Mouse (Mus musculus): ENCODE data around the gene 1500011B03Rik.
A peak's percentile ranks its signal among the peaks of the same experiment; 100 is the strongest.

The 1500011B03Rik gene

DNA sequence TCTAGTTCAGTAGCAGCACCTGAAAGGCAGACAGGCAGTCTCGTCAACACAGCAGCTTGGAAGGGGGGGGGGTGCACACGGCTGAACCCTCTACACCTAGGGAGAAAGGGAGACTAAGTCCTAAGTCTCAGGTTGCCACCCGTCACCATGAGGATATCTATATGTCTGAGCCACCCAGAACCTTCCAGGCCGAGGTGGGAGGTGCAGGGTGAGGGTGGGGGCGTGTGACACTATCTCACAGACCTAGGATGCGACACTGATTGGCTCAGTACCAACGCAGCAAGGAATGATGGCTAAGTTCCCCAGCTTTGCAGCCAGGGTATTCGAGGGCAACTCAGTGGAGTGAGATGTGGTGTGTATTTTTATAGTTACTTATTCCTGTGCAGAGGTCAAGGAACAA lies 14.9 kb downstream of the 1500011B03Rik start:
- DNase-seq, result no peak

DNA sequence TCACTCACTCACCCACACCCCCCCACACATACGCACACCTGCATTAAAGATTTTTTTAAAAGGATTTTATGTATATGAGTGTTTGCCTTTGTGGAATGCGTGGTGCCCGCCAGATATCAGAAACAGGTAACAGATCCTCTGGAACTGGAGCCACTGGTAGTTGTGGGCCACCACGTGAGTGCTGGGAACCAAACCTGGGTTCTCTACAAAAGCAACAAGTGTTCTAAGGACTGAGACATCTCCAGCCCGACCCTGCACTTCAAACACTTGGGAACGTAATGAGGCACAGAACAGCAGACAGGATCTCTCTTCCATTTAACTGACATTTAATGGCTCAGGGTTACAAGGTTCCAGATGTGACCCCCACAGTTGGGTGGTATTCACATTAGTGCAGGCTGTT lies 15.4 kb downstream of the 1500011B03Rik start:
- no peak for DNase-seq

DNA sequence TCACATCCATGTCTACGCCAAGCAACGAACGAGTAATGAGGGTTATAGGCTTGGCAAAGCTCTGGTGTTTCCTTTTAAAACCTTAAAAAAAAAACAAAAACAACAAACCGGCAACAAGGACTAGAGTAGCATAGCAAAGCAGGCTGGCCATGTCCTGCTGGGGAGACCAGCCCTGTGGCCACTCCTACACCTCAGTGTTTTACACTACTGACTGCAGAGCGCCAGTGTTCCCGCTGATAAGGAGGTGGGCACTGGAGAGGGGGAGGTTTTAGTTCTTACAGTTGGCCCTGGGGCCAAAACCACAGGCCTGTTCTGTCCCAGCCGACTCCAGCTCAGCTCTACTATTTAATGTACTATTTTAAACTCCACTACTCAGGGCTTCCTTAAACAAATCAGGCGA lies 15.8 kb downstream of the 1500011B03Rik start:
- DNase-seq, result no peak

DNA sequence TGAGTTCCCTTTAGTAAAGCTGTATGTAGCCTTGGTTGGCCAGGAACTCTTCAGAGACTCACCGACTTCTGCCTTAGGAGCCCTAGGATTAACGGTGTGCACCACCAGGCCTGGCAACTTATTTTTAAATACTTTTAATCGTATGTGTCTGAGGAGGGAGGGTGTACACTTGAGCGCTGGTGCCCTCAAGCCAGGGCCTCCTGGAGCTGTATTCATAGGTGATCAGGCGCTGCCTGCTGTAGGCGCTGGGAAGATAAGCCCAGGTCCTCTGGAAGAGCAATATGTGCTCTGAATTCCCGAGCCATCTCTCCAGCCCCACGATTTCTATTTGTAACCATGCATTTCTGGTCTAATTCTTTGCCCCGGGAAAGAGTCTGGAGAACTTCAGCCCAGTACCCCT lies 16.2 kb downstream of the 1500011B03Rik start:
- no peak for DNase-seq

DNA sequence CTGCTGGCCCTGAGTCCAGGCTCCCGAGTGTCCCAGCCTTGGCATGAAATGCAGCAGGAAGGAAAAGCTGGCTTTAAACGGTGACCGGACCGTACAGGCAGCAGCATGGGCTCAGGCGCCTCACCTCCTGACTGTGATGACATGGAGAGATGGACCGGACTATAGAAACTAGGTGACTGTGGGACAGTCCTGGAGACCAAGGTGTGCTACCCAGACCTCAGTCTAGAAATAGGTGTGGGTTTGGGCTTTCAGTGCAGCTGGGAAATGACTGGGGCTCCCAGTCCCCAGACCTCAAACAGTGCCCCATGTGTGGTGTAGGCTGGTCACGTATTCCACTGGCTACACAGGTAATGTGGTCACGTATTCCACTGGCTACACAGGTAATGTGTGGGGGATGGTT lies 16.6 kb downstream of the 1500011B03Rik start:
- no peak for DNase-seq

DNA sequence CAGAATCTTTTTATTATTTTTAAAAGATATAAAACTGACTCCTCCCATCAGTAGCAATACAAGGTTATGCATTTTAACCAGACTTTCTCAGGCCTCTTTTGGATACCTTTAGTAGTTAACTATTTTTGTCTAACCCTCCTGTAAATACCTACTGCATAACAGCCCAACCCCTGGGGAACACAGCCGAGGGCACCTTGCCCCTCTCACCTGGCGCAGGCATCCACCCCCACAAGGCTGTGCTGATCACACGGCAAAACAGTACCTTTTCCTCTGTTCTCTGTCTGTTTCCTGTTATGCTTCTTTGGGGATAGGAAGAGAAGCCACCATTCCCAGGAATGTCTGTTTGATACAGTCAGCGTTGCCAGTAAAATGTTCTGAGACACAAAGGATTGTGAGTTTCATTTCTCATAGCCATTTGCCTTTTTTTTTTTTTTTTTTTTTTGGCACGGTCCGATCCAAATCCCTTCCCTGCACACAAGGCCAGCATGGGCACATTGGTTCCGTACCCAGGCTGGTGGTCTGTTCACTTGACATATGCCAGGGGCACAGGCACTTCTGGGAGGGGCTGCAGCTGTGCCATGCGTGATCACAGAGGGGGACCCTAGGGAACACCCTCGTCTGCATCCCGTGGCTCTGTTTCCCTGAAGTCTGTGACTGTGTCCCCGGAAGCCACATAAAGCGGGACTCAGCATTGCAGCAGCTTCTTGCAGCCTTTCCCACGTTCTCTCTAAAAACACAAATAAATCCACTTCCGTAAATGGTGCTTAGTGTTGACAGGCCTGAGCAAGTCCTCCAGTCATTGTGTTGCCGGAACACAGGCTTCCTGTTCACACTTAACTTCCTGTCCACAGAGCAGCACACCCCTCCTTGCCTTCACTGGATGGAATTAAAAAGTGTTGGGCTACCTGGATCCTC lies 17.6 kb downstream of the 1500011B03Rik start:
- DNase-seq, result no peak

DNA sequence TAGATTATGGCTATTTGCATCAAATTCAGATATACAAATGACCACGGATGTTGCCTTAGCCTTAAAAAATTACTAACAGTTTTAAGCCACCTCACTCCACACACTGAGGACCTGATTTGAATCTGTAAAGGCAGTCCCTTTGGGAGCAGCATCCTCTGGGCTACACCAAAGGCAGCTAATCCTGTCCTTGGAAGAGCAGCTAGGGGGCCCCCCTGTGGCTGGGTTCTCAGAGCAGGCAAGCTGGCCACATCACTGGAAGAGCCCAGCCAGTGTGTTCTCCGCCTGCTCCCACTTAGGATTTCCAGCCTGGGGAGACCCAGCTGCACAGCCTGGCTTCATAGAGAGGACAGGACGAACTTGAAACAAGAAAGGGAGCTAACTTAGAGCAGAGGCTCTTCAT lies 18.3 kb downstream of the 1500011B03Rik start:
- peak; percentile 81 for DNase-seq

DNA sequence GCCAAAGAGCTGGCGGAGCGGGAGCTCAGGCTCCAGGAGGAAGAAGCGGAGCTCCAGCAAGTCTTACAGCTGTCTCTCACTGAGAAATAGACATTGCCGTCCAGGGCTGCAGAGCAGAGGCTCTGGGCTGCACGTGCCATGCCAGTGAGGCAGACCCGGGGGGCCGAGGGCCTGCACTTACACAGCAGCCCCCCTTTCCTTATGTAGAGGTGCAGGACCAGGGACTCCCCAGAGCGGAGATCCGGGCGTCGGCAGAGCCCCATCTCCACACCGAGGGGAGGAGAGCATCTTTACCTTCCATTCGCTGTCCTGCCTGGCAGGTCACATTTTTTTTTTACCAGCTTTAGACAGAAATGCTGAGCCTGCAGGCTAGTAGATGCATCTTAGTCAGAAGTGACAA lies 18.9 kb downstream of the 1500011B03Rik start:
- no peak for DNase-seq

DNA sequence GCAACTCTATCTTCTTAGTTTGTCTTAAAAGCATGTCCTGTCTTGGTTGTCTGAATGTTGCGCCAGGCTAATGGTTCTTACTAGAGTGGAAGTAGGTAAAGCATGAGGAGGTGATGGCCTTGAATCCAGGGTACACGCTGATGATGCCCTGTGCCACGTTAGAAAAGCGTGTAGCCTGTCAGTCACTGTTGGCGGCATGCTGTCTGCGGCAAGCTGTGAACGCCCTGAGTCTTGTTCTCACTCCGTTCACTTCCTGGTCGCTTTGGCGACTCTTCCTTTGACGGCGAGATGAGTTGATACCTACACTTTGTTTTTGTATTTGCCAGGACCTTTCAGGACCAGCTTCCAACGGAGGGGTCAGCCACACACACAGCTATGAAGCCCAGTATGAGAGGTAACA lies 20.0 kb downstream of the 1500011B03Rik start:
- DNase-seq, result no peak

DNA sequence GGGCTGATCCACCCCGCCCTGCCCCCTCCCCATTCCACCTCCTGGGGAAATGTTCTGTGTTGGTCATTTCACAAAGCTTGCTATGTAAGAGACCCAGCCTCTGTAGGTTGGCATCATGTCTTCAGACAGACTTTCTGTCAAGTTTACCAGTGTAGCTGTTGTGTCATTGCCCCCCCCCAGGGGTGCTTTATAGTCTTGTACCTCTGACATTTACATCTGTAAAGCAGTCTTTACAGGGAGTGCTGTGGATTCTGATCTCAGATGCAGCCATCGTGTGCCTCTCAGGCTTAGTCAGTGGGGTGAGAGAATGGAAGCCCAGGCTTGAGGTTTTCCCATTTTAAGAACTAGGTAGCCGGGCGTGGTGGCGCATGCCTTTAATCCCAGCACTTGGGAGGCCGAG lies 21.4 kb downstream of the 1500011B03Rik start:
- DNase-seq, result no peak

DNA sequence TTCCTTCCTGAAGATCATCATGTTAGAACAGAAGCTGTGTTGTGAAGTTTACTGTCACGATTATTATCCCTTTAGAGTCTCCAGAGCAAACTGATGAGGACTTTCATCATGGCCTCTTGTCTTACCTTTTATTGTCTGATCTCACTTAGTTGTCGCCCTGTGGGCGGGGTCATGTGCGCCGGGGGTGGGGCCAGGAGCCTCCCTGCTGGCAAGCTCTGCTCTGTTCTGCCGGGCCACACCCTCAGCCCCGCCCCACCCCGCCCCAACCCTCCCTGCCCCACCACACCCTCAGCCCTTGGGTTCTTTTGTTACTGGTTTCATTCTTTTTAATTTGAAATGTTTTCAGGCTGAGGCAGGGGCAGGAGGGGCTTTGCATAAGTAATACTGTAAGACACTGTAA lies 22.2 kb downstream of the 1500011B03Rik start:
- no peak for DNase-seq

DNA sequence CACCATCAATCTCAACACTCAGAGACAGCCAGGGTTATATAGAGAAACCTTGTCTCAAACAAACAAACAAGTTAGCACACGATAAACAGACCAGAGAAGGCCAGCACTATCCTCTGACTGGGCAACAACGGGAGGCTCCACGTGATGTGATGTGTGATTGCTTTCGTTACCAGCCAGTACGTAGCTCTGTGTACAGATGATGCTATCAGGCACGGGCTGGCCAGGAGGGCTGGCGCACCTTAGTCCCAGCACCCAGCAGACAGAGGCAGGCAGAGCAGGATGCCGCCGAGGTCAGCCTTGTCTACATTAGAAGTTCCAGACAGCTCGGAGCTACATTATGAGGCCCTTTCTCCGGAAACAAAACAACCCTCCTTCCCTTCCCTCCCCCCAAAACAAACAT lies 23.4 kb downstream of the 1500011B03Rik start:
- DNase-seq, result no peak

DNA sequence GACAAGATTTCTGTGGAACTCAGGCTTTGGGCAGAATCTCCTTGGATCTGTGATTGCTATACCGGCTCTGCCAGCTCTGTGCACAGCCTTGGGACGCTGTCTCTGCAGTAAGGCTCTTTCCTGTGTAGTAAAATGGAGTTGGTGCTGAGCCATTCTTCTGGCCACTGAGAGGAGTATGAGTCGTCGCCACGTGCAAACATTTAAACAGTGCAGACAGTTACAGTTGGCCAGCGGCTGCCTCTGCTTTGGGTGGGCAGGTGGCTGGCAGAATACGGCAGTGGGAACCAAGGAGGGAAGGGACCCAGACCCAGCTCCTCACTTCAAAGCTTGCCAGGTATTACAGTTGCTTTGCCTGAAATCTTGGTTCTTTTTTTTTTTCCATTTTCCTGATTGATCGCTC lies 26.0 kb downstream of the 1500011B03Rik start:
- no peak for DNase-seq

DNA sequence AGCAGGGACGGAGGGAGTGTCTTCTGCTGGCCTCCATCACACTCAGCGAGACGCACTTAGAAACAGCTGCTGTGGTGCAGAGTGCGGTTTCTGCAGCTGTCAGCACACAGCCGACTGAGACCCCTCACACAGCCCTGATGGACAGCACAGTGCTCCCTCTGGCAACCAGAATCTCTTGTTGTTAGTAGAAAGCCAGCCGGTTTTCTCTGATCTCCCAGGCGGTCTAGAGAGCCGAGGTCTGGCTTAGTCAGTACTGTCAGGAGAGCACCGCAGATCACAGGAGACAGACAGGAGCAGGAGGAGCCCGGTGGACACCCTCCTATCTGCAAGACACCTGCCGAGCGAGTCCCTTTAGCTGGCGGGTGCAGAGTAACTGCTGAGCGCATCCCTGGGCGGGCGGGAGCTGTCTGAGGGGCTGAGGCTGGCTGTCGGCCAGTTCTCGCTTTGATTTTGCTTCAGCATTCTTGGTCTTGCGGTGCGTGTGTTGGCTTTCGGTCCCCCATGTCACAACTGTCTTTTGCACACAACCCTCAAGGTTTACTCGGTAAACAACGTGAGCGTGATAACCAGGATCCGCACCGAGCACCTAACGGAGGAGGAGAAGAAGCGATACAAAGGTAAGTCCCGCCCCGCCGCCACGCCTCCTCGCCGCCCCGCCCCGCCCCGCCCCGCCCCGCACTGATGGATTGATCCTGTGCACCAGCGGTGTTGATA lies 26.8 kb downstream of the 1500011B03Rik start:
- no peak for DNase-seq

DNA sequence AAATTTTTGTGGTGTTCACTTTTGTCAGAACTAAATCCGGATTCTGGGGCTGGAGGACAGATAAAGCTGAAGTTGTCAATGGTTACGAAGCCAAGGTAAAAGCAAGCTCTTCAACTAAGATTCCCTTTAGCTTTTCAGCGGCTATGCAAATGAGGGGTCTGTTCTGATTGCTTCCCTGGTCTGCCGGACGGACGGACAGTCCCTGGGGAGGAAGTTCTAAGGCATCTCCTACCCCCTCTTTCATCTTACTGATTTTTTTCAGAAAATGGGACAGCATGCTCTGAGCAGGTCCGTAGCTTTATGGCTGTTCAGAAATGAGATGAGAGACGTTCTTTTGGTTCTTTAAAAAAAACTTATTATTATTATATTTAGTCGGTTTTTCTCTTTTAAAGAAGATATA lies 27.6 kb downstream of the 1500011B03Rik start:
- DNase-seq, result no peak

DNA sequence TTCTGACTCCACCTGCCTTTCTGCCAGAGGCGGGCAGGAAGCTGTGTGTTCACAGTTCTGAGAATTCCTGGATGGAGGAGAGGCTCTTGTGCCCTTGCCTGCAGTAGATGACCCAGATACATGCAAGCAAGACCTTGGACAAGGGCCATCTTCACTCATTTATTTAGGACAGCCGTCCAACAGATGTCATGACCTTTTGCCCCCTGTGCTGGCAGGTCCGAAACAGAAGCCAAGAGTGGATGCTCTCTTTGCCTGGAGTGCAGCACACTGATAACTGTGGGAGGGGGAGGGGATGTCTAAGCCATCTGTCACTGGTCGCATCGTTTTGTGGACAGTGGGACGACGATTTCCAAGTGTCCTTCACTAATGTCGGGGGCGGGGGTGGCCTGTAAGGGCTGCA lies 28.0 kb downstream of the 1500011B03Rik start:
- no peak for DNase-seq

DNA sequence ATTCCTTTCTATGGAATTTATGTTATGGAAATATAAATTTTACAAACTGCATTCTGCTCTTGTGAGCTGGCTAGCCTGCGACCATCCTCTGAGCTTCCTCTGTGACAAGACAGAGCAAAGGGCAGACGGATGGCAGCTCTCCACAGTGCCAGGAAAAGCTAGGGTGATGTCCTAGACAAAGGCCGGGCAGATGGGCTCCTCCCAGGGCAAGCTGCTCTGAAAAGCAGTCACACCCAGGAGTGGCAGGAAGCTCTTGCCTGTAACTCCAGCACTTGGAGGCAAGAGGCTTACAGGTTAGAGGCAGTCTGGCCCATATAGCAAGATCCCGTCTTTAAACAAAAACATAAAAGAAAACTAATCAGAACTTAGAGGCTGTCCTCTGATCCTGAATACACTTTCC lies 28.7 kb downstream of the 1500011B03Rik start:
- no peak for DNase-seq

DNA sequence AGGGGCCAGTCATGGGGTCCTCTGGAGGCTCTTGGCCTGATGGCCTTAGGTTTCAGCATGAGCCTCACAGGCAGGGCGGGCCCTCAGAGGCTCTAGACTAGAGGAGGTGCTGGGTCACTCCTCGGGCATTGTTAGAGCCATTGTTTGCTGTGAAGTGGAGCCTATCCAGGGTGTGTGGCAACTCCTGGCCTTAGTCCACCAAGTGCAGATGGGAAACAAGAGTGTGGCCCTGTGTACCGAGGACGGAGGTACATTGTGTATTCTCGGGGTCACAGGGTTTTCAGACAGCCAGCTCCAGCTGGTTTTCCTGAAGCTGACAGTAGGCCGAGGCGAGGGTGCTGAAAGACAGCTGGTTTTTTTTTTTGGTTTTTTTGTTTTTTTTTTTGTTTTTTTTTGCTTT lies 30.0 kb downstream of the 1500011B03Rik start:
- peak; percentile 86 for DNase-seq

DNA sequence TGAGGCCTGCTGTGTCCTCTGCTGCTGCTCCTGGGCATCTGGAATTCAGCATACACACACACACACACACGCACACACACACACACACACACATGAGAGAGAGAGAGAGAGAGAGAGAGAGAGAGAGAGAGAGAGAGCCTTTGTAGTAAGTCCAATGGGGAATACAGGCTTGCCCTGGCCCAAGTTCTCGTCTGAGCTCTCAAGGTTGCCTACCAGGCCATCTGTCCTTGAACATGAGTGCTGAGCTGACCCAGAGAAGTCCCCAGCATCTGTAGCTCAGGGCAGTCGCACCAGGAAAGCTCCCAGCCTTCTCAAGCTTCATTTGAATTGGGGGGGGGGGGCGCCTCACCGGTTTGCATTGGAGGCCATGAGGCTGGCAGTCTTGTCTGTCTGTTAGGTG lies 38.1 kb downstream of the 1500011B03Rik start:
- DNase-seq, result no peak

DNA sequence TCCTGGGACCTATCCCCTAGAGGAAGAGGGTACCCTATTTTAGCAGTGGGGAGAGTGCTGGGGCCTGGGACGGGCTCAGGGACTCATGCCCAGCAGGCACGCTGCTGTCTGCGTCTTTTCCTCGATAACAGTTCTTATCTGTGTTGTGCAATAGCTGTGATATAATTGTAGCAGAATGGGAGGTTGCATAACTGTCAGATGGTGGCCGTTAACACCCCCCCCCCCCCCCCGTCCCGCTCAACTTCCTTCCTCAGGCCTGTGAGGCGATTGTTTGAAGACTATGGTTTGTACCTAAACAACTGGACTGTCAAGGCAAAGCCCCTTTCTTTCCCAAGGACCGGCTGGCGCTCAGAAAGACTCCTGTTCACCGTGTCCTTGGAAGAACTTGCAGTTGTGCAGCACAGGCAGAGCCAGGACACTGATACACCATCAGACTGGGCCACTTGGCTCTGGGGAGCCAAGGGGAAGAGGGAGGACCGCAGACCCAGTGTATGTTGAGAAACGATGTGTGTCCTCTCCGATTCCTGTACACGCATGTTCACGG lies 38.6 kb downstream of the 1500011B03Rik start:
- DNase-seq, result no peak

DNA sequence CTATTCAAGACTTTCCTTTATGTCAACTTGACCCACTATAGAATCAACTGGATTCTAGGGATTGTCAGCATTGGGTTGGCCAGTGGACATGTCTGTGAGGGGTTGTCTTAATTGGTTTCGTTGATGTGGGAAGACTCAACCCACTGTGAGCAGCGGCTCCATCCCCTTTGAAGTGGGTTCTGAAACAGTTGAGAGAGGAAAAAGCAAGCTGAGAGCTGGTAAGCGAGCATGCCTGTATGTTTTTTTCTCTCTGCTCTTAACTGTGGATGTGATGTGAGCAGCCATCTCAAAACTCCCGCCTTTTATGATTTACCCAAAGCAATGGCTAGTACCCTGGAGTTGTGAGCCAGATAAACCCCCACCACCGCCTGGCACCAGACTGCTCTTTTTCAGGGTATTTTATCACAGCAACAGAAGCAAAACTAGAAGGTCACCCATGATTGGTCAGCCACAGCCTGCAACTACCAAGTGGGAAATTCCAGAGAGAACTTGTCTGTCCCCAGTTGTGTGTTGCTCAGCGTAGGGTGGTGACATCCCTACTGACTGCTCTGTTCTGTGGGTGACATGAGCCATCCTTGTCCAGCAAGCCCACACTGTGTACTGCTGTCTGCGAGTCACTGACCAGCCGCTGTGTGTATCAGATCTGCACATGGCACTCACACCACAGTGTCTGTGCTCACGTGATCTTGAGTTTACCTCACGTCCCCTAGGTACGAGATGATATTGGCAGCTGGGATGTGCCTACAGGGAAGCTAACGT lies 39.7 kb downstream of the 1500011B03Rik start:
- DNase-seq, result no peak

DNA sequence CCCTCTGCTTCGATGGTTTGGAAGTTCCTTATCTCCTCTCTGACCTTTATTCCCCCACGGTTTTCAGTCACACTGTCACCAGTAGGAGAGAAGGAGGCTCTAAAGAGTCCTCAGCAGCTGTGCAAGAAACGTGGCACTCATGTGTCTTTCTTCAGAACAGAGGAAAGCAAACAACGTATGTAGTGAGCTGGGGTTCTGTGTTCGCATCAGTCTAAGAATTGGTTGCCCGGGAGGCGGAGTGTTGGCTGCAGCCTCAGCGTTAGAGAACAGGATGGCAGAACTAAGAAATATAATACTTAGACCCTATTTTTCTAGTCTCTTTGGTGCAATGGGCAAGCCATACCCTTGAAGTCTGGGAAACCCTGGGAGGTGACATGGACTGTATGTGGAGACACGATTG lies 40.3 kb downstream of the 1500011B03Rik start:
- no peak for DNase-seq

DNA sequence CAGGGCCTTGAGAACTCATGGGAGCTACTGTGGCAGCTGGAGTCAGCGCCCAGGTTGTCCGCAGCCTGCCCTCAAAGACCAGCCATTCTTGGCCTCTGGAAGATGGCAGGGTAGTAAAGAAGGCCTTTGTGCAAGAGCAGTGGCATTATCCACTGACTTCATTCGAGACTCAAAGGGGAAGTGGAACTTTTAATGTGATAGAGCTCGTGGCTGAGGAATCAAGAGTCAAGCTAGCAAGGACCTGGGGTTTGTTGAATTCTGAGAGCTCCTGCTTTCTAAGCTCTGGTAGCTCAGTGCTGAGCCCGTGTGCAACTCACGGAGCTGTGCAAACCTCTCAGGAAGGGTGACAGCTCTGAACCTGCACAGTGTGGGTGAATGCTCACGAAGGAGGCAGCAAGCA lies 42.4 kb downstream of the 1500011B03Rik start:
- DNase-seq, result no peak

Data from layer of hippocampus, adult 9-11 months (tissue).